Mouse (Mus musculus) lung, adult 18-20 months (tissue): Measurements from ENCODE around the gene Drd5.

Experiments
- DNase-seq, 2 experiments: peaks; one replicate each; pipeline ENCODE4 v3.0.0; 2022; ENCODE audit warnings: mixed read lengths in 2 of 2

Drd5 gene

GRCm38 (mm10) chr5:38318966-38319786 lies at the start of gene Drd5:
Drd5 (plus strand) TSS chr5:38319367.
- no peak for DNase-seq

GRCm38 (mm10) chr5:38270942-38271341 lies 48.2 kb upstream of the Drd5 start:
- no peak for DNase-seq

GRCm38 (mm10) chr5:38273831-38274230 lies 45.3 kb upstream of the Drd5 start:
- DNase-seq: no peak

GRCm38 (mm10) chr5:38275771-38276170 lies 43.4 kb upstream of the Drd5 start, which contains the start of gene Otop1:
Otop1 (plus strand) TSS chr5:38275972.
- DNase-seq: no peak

- no peak for DNase-seq
Observed at GRCm38 (mm10) chr5:38276451-38276850, 42.7 kb upstream of the Drd5 start.

- no peak for DNase-seq
Observed at GRCm38 (mm10) chr5:38277098-38277866, 41.9 kb upstream of the Drd5 start.

- no peak for DNase-seq
Observed at GRCm38 (mm10) chr5:38277936-38278600, 41.1 kb upstream of the Drd5 start.

GRCm38 (mm10) chr5:38280075-38280474 lies 39.1 kb upstream of the Drd5 start:
- no peak for DNase-seq

GRCm38 (mm10) chr5:38285724-38286123 lies 33.4 kb upstream of the Drd5 start:
- no peak for DNase-seq

GRCm38 (mm10) chr5:38288476-38288875 lies 30.7 kb upstream of the Drd5 start:
- no peak for DNase-seq

GRCm38 (mm10) chr5:38301761-38302411 lies 17.3 kb upstream of the Drd5 start:
- DNase-seq: no peak

- no peak for DNase-seq
Observed at GRCm38 (mm10) chr5:38302651-38303050, 16.5 kb upstream of the Drd5 start.

- DNase-seq: no peak
Observed at GRCm38 (mm10) chr5:38305241-38305640, 13.9 kb upstream of the Drd5 start.

- peak; percentile 83 to 85 for DNase-seq
Observed at GRCm38 (mm10) chr5:38307255-38308101, 11.7 kb upstream of the Drd5 start.

GRCm38 (mm10) chr5:38308873-38309272 lies 10.3 kb upstream of the Drd5 start:
- peak; percentile 39 to 47 for DNase-seq

GRCm38 (mm10) chr5:38309795-38310194 lies 9.4 kb upstream of the Drd5 start:
- no peak for DNase-seq

- DNase-seq: no peak
Observed at GRCm38 (mm10) chr5:38333381-38333780, 14.2 kb downstream of the Drd5 start.

- no peak for DNase-seq
Observed at GRCm38 (mm10) chr5:38334582-38334981, 15.4 kb downstream of the Drd5 start.

- DNase-seq: no peak
Observed at GRCm38 (mm10) chr5:38343101-38343500, 23.9 kb downstream of the Drd5 start.

GRCm38 (mm10) chr5:38346646-38347432 lies 27.7 kb downstream of the Drd5 start:
- no peak for DNase-seq

- no peak for DNase-seq
Observed at GRCm38 (mm10) chr5:38350351-38350929, 31.3 kb downstream of the Drd5 start.
